In genomic region chr3:95881979-95882815, GRCm38 (mm10) we compare ENCODE assay signal across 8 mouse cellular contexts. TPM values are rescaled to one million over a fixed set of nuclear protein-coding genes. Genes with fewer than 3 reads are reported as not detected.
DNase-seq lines count a peak whose midpoint lies in the region; ATAC-seq lines count a peak whose summit lies in the region.

Ciart (minus strand) TSS chr3:95882251.

- no peaks in the 10 kb centered on the region for H3K36me3 ChIP-seq in hindbrain, embryonic 14.5 days (replicated peaks; ENCODE audit: control insufficient read depth, insufficient read depth)

- WGBS in hindbrain, embryonic 14.5 days = under 1% methylated on average over 66 of the region's 66 CpGs

- no peaks in the 10 kb centered on the region for H3K27me3 ChIP-seq in hindbrain, embryonic 14.5 days (ENCODE audit: control insufficient read depth, insufficient read depth, low read length)

- ATAC-seq in hindbrain, embryonic 14.5 days (ENCODE audit: low FRiP score) = peak; percentile 100

- H3K4me2 ChIP-seq in hindbrain, embryonic 14.5 days (replicated peaks) = peak within 1 kb of the TSS; percentile 99

- no peak within 1 kb of the TSS for H3K27ac ChIP-seq in hindbrain, embryonic 14.5 days

- peak; percentile 86 for DNase-seq in WW6 (ENCODE audit: low read depth, low spot score)
- DNase-seq in cerebellum, postnatal 36 days = peak; percentile 92 to 94
- DNase-seq in frontal cortex, postnatal 36 days (ENCODE audit: low spot score in 2 of 2) = peak; percentile 95 to 96
- peak; percentile 94 for DNase-seq in hindbrain, embryonic 14.5 days (ENCODE audit: low spot score)
- DNase-seq in layer of hippocampus, postnatal 36 days = peak; percentile 95 to 96
- DNase-seq in lung, postnatal 25 days (ENCODE audit: low spot score) = peak; percentile 97
- peak; percentile 85 for DNase-seq in retina, adult 2 months (ENCODE audit: low read depth, low spot score)
- DNase-seq in thymus, postnatal 25 days = peak; percentile 87

- no peaks in the 10 kb centered on the region for H3K9me3 ChIP-seq in hindbrain, embryonic 14.5 days (ENCODE audit: control insufficient read depth, low read length)

- peak within 1 kb of the TSS; percentile 52 for H3K4me3 ChIP-seq in hindbrain, embryonic 14.5 days (replicated peaks; ENCODE audit: low read length)

- H3K4me1 ChIP-seq in hindbrain, embryonic 14.5 days (replicated peaks; ENCODE audit: control insufficient read depth, insufficient read depth, low read length) = peaks cover 8% of the 10 kb centered on the region

- H3K9ac ChIP-seq in hindbrain, embryonic 14.5 days = peak within 1 kb of the TSS; percentile 54

RNA-seq across cellular contexts. Expression of gene Ciart, which starts in this region (rescaled TPM):
- polyA plus RNA-seq in hindbrain, embryonic 14.5 days (2014; fragmentation: Nextera tagmentation; extraction: Ambion mirVana) = 2.4 and 2.7 TPM in 2 replicates
- 10 to 100 TPM in 1 of 2 experiments, 1 to 10 TPM in 1; 8.1 to 12.9 TPM for total RNA-seq in layer of hippocampus, postnatal 36 days (2021)
